Mouse (Mus musculus): ENCODE measurements around the gene Spryd4. TPM values are rescaled to one million over a fixed set of nuclear protein-coding genes. Genes with fewer than 3 reads are reported as not detected.
"Not testable (repeated sequence)": the region's sequence is repeated elsewhere in the genome, so short reads cannot be mapped to it uniquely, and the experiment has no call there.

Spryd4 gene
- 12.1 and 14.4 TPM in 2 replicates for polyA plus RNA-seq (2012; rRNA removed)

DNA sequence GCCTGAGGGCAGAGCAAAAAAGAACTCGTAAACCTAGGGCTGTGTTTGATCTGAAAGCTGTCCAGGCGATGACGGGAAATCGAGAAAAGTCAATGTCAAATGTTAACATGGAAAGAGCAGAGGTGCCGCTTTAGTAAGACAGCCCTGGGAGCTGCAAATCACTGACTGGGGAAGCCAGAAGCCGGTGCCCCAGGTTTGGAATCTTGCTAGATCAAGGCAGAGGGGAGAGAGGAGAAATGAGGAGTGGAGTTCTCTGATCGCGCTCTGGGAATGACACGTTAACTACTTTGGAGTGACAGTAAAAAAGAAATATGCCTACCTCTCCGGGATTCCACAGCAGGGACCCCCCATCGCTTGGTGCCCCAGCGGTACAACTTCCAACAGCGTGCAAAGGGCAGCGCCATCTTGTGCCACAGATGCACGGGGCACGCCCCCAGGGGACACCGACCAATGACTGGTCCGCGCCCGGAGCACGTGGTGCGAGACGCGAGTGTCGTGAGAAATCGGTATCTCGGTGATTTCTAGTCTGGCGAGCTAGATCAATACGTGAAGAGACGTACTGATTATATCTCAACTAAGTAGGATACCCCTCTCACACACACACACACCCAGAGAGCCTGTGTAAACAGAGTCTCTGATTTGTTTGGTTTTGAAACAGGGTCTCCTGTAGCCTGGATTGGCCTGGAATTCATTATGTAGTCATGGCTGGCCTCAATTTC lies at the start of gene Spryd4:
Gene Spryd4, minus strand, starts transcription at position 418 of the 719 bp plus-strand sequence.
- DNase-seq (ENCODE audit: low spot score): peak; percentile 80

GRCm38 (mm10) chr10:128260376-128260775 lies 48.8 kb upstream of the Spryd4 start:
- not testable (repeated sequence) for DNase-seq (ENCODE audit: low spot score)

DNA sequence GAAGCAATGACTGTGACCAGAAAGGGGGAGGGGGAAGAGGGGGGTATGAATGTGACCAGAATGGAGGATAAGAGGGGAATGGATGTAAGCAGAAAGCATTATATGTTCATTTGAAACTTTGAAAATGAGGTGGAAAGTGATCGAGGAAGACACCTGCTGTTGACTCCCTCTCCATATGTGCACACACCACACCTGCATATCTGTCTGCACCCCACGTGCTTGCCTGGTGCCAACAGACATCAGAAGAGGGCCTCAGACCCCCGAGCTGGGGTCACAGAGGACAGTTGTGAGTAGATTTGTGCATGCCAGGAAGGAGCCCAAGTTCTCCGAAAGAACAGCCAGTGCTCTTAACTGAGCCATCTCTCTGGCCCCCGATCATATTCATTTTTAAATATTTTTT lies 48.3 kb upstream of the Spryd4 start:
- DNase-seq (ENCODE audit: low spot score): no peak

GRCm38 (mm10) chr10:128258953-128259352 lies 47.3 kb upstream of the Spryd4 start:
- DNase-seq (ENCODE audit: low spot score): no peak

DNA sequence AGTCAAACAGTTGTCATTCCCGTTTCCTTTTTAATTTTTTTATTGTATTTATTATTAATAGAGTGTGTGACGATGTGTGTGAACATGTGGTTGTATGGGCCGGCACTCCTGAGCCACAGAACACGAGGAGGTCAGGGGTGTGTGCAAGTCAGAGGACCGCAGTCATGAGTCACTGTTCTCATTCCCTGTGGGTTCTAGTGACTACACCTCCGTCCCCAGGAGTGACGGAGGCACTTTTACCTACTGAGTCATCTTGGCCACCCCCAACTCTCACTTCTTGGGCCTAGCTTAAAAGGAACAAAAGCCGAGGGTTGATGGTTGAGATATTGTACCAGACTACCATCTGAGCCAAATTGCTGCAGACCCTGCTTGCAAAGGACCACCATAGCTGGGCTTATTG lies 44.7 kb upstream of the Spryd4 start:
- DNase-seq (ENCODE audit: low spot score): no peak

- DNase-seq (ENCODE audit: low spot score): no peak
Measured at GRCm38 (mm10) chr10:128255925-128256324, 44.3 kb upstream of the Spryd4 start.

DNA sequence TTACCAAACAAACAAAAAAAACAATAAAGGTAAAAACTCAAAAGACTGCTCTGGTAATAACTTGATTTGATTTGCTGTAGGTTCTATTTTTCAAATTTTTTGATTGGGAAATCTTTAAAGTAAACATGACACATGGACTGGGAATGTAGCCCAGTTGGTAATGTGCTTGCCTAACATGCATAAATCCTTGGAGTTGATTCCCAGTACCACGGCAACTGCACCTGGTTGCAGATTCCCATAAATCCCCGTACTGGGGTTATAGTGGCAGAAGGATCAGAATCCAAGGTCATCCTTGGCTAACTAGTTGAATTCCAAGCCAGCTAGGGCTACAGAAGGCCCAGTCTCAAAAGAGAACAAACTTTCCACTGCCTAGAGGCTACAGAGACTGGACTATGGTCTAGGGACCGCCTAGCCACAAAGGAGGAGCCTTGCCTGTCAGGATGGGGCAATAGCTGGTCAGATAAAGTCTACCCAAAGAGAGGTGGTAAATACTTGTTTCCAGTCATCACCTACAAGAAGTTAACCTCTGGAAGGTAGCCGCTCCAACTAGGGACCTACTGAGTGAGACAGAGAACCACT lies 42.2 kb upstream of the Spryd4 start, which contains the start of gene Apon:
Gene Apon, plus strand, starts transcription at position 420 of the 579 bp plus-strand sequence.
- DNase-seq (ENCODE audit: low spot score): no peak

DNA sequence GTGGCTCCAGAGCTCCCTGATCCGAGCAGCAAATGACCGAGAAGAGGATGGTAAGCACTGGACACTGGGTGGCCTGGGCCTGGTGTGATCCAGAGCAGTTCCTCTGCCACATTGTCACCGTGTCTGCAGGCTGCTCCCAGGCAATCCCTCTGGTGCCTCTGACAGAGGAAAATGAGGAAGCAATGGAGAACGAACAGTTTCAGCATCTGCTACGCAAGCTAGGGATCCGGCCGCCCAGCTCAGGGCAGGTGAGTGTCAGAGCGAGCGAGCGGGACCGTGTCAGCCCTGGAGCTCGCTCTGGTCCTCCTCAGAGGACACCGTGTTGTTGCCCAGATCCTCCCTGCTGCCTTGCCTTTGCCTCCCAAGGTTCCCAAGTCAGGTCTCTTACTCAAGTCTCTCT lies 39.0 kb upstream of the Spryd4 start:
- DNase-seq (ENCODE audit: low spot score): no peak

- DNase-seq (ENCODE audit: low spot score): no peak
Measured at GRCm38 (mm10) chr10:128247020-128247732, 35.6 kb upstream of the Spryd4 start.

GRCm38 (mm10) chr10:128244121-128244520 lies 32.5 kb upstream of the Spryd4 start:
- DNase-seq (ENCODE audit: low spot score): no peak

GRCm38 (mm10) chr10:128243252-128243651 lies 31.6 kb upstream of the Spryd4 start:
- DNase-seq (ENCODE audit: low spot score): no peak

DNA sequence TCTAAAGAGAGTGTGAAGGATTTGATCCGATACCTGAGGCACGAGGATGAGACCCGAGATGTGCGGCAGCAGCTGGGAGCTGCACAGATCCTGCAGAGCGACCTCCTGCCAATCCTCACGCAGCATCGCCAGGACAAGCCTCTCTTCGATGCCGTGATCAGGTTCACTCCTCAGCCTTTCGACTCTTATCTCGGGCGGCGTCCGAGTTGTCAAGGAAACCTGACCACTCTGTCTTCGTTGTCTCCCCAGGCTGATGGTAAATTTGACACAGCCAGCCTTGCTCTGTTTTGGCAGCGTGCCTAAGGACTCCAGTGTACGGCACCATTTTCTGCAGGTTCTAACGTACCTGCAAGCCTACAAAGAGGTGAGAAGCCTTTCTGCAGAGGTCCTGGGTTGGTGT lies 28.5 kb upstream of the Spryd4 start:
- DNase-seq (ENCODE audit: low spot score): no peak

DNA sequence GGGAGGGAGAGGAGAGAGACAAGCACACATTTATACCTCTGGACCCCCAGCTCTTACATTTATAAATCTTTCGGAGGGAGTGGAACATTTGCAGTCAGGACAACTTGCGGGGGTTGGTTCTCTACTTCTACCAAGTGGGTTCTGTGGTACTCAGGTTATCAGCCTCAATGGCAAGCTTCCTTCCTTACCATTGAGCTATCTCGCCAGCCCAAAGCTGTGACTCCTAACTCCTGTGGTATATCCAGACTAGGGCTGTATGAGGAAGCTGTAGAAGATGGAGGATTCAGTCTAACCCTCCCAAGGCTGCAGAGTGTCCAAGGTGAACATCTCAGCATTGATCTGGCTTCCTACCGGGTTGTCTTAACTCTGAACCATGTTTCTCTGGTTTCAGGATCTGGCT lies 27.5 kb upstream of the Spryd4 start:
- DNase-seq (ENCODE audit: low spot score): no peak

DNA sequence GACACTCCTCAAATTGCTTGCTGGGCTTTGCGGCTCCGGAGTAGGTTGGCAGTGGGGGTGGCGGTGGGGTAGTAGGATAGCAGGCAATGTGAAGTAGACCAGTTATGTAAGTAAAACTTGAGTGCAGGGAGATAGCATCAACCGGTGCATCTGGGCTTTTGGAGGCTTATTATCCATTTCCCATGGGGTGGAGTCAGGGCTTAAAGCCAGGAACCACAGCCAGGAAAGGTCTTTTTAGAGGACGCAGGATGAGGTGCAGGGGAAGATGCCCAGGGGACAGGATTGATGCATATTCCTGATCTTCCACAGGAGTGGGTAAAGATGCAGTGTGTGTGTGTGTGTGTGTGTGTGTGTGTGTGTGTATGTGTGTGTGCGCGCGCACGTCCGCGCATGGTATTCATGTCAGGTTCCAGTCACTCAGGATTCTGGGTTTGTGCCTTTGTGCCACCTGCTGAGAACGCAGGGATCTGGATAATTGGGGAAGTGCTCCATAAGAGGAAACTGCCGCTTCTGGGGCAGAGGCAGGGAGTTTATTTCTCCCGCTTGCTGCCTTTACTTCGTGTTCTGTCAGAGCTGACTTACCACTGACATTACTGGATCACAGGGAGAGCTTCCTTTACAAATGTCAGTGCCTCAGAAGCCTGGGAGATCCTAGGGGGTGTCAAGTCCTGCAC lies 26.3 kb upstream of the Spryd4 start:
- DNase-seq (ENCODE audit: low spot score): no peak

GRCm38 (mm10) chr10:128236321-128236720 lies 24.7 kb upstream of the Spryd4 start:
- DNase-seq (ENCODE audit: low spot score): no peak

DNA sequence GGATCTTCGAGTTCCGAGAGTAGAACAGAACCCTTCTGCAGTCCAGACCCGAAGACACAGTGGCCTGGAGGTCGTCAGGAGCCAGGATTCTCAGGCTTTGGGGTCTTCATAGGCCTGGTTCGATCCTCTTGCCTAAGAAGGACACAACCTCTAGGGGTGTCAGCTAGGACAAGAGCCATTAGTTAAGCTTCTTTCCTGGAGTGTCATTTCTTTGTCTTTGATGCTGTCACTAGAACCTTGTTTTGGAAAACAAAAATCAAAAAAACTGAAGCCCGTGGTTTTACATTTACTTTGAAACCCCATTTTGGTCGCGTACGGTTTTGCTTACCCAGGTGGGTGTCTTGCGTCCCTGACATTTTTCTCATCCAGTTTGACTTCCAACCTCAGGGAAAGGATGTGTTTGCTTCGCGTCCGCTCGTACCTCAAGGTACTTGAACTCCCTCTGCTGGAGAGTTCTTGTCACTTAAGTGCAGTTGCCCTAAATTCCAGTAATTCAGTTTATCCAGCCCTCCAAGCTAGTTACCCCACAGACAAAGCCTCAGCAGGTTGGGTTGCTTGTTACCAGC lies 20.9 kb upstream of the Spryd4 start:
- no peak for DNase-seq (ENCODE audit: low spot score)

DNA sequence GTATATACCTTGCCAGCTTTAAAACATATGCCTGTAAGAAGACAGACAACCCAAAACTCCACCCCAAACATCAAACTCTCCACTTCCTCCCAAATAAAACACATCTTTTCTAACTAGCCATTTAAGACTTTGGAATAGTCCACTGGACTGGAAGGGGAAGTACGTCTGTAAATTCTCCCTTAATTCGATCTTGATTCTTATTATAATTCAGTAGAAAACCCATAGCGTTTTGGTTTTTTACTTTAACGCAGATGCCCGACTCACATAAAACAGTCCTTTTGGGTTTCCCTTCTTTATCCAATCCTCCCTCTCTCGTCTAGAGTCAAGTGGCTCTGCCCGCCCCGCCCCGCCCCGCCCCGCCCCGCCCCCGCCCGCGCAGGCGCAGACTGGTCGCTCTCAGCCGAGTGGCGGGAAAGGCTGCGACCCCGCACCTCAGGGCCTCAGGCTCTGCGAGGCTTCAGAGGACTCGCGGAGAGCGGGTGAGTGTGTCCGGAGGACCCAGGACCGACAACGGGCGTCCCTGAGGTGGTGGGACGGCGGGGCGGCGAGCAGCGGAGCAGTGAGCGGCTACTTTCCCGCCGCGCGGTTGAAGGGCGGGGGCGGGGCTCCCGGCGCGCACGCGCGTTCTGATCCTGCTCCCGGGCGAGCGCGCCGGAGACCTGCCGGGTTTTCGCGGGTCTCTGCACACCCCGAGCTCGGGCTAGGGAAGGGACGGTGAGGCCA lies 20.3 kb upstream of the Spryd4 start, which contains the start of gene Timeless:
Gene Timeless, plus strand, starts transcription at position 369 of the 723 bp plus-strand sequence.
- DNase-seq (ENCODE audit: low spot score): peak; percentile 97

DNA sequence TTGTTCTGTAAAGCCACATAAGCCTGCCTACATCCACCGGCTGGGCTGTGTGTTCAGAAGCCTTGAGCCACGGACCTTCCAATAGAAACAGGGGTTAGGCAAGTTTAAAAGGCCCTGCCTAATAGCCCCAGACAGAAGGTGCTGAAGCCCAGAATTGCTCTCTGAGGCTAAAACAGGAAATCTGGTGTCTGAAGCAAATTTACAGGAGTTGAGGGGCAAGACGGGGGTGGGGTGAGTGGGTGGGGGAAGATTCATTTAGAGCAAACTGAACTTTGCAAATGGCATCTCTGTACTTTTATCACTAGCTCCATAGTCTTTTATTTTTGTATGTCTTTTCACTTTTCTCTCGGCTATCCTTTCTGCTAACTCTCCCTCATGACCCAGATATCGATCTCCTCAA lies 19.5 kb upstream of the Spryd4 start:
- DNase-seq (ENCODE audit: low spot score): no peak

DNA sequence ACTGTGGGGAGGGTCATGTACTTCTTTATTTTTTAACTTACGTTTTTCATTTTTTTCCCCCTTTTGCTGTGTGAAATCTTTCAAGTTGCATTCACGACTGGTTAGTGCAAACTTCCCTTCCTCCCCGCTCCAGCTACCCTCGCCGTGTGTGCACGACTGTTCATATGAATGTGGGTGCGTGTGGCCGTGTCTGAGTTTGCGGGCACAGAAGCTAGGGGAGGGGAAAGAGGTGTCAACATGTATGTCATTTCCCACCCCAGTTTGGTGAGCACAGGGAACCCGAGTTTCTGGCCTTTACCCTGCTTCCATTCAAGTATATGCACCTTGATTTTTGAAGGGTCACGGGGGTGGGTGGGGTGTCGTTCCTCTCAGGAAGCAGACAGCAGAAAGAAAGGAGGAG lies 19.0 kb upstream of the Spryd4 start:
- no peak for DNase-seq (ENCODE audit: low spot score)

GRCm38 (mm10) chr10:128228009-128228408 lies 16.4 kb upstream of the Spryd4 start:
- DNase-seq (ENCODE audit: low spot score): no peak

- no peak for DNase-seq (ENCODE audit: low spot score)
Measured at GRCm38 (mm10) chr10:128227592-128227991, 16.0 kb upstream of the Spryd4 start.

All from urinary bladder, adult 2 months (tissue).